Mouse (Mus musculus): ENCODE measurements at regions not wholly inside any gene's neighbourhood (a gene's known extent, or its start where the extent isn't known, plus 50 kb on each side); places are given as distances from the start of the nearest gene placed in this dataset.
"Not testable (repeated sequence)": the region's sequence is repeated elsewhere in the genome, so short reads cannot be mapped to it uniquely, and the experiment has no call there.

GRCm38 (mm10) chr5:22670296-22670695, 75.6 kb upstream of the Lhfpl3 start:
- H3K9ac ChIP-seq (ENCODE audit: low read depth, low read length) = no peak overlapping the region
- H3K4me3 ChIP-seq = no peak overlapping the region
- 19% methylated on average over 1 of the region's 1 CpGs for WGBS
- no peaks in the 10 kb centered on the region for H3K27me3 ChIP-seq (ENCODE audit: control insufficient read depth, insufficient read depth, low read length)
- H3K27ac ChIP-seq = no peak overlapping the region
- intact Hi-C loops (cut with DNase I) = no loop called here
- no peaks in the 10 kb centered on the region for H3K79me2 ChIP-seq (replicated peaks; ENCODE audit: control insufficient read depth, insufficient read depth, low read length)
- no peak for DNase-seq
- H3K4me1 ChIP-seq (ENCODE audit: control insufficient read depth, insufficient read depth, low read length) = no peaks in the 10 kb centered on the region
- H3K36me3 ChIP-seq (ENCODE audit: control insufficient read depth, insufficient read depth, low read length) = no peaks in the 10 kb centered on the region
- TF ChIP-seq POLR2A (IDR thresholded peaks at IDR 0.05; ENCODE audit: insufficient read depth, low read depth, low read length) (no peak), EP300 (IDR thresholded peaks at IDR 0.05; ENCODE audit: insufficient read depth, low read depth, low read length) (no peak), CTCF (IDR thresholded peaks at IDR 0.05) (no peak)

- H3K4me1 ChIP-seq (ENCODE audit: control insufficient read depth, insufficient read depth, low read length) = no peaks in the 10 kb centered on the region
- TF ChIP-seq POLR2A (IDR thresholded peaks at IDR 0.05; ENCODE audit: insufficient read depth, low read depth, low read length) (no peak), CTCF (IDR thresholded peaks at IDR 0.05) (peak; percentile 70)
- intact Hi-C loops (cut with DNase I) = loop anchor here (2.0 kb wide), 1 partner anchor 644 kb away; no protein-coding TSS in a partner anchor
- H3K4me3 ChIP-seq = no peak overlapping the region
- no peak overlapping the region for H3K9ac ChIP-seq (ENCODE audit: low read depth, low read length)
- H3K36me3 ChIP-seq (ENCODE audit: control insufficient read depth, insufficient read depth, low read length) = no peaks in the 10 kb centered on the region
- H3K79me2 ChIP-seq (replicated peaks; ENCODE audit: control insufficient read depth, insufficient read depth, low read length) = no peaks in the 10 kb centered on the region
- no peak for DNase-seq
- H3K27me3 ChIP-seq (ENCODE audit: control insufficient read depth, insufficient read depth, low read length) = no peaks in the 10 kb centered on the region
- no peak overlapping the region for H3K27ac ChIP-seq
Observed at GRCm38 (mm10) chr5:22641233-22641632, 91.0 kb upstream of the Orc5 start.

- intact Hi-C loops (cut with DNase I); H3K4me1 ChIP-seq (ENCODE audit: control insufficient read depth, insufficient read depth, low read length); H3K79me2 ChIP-seq (replicated peaks; ENCODE audit: control insufficient read depth, insufficient read depth, low read length); DNase-seq; H3K4me3 ChIP-seq; H3K36me3 ChIP-seq (ENCODE audit: control insufficient read depth, insufficient read depth, low read length); H3K27ac ChIP-seq; H3K27me3 ChIP-seq (ENCODE audit: control insufficient read depth, insufficient read depth, low read length); H3K9ac ChIP-seq (ENCODE audit: low read depth, low read length): not testable (repeated sequence)
- 50% methylated on average over 2 of the region's 2 CpGs for WGBS
Observed at GRCm38 (mm10) chr5:22616989-22617388, 66.8 kb upstream of the Orc5 start.
